Comparison of ENCODE assay signal across 7 mouse cellular contexts in the genomic region with DNA sequence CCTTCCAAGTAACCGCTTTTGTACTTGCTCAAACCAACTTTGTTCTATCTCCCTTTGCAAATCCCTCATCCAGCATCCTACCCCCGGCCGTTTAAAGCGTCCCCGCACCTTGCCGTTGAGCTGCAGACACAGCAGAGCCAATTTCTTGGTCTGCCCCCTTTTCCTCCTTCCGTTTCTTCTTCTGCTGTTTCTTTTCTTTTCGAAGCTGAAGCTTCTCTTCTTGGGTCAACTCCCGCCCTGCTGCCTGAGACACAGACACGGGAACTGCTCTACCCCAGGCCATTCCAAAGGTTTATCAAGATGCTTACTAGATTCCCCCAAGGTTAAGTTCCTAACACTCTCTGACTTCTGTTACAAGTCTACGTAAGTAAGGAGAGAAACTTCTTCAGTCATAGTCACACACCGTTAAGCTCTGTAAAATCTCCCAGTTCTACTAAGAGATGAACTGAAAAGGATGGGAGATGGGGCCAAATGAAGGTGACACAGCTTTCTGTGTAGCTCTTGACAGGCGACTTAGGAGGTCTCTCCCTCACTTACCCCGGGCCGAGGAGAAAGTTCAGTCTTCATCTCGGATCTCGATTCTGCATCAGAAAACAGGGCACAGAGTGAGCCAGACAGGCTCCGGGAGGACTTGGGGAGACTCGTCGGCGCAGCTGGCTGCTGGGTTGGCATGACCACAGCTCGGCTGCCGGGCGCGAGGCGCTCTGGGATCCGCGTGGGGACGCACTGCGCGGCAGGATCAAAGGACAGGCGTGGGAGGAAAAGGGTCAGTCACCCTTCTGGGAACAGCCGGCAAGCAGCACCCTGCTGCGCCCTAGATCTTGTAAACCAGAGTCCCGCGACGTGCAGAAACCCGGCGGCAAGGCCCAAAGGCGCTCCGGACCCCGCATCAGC. TPM values are rescaled to one million over a fixed set of nuclear protein-coding genes. Genes with fewer than 3 reads are reported as not detected.
DNase-seq lines count a peak whose midpoint lies in the region; ATAC-seq and TF ChIP-seq lines count a peak whose summit lies in the region.

No protein-coding gene starts in this region.

- DNase-seq in lung, embryonic 14.5 days: peak; percentile 70
- DNase-seq in lung, postnatal 25 days (ENCODE audit: low spot score): no peak
- no peak for DNase-seq in embryonic facial prominence, embryonic 10.5 days (ENCODE audit: low spot score)
- DNase-seq in hindbrain, embryonic 10.5 days (ENCODE audit: low spot score): no peak
- DNase-seq in testis, postnatal 10 days (ENCODE audit: low spot score): peak; percentile 92
- DNase-seq in c-Kit-positive CD71-positive TER-119-positive erythroid progenitor cells, embryonic 14.5 days (ENCODE audit: low spot score): no peak

- H3K9ac ChIP-seq in lung, embryonic 14.5 days: peak overlapping the region; percentile 79
- peak overlapping the region; percentile 89 for H3K9ac ChIP-seq in liver, embryonic 16.5 days (ENCODE audit: low read depth, low read length)

- H3K4me2 ChIP-seq in lung, embryonic 14.5 days: peak overlapping the region; percentile 80
- peak overlapping the region; percentile 68 for H3K4me2 ChIP-seq in liver, embryonic 16.5 days (ENCODE audit: low read depth, low read length)

- peak overlapping the region; percentile 84 for H3K4me3 ChIP-seq in lung, embryonic 14.5 days (ENCODE audit: low read depth, low read length)
- H3K4me3 ChIP-seq in embryonic facial prominence, embryonic 10.5 days: peak overlapping the region; percentile 87
- peak overlapping the region; percentile 94 for H3K4me3 ChIP-seq in hindbrain, embryonic 10.5 days
- H3K4me3 ChIP-seq in liver, embryonic 16.5 days (ENCODE audit: low read depth, low read length): peak overlapping the region; percentile 84

- no peaks in the 10 kb centered on the region for H3K27me3 ChIP-seq in lung, embryonic 14.5 days (ENCODE audit: insufficient read depth, low read length)
- no peaks in the 10 kb centered on the region for H3K27me3 ChIP-seq in embryonic facial prominence, embryonic 10.5 days (replicated peaks; ENCODE audit: low read depth, poor library complexity, severe bottlenecking)
- H3K27me3 ChIP-seq in hindbrain, embryonic 10.5 days (ENCODE audit: insufficient read depth, poor library complexity, severe bottlenecking): no peaks in the 10 kb centered on the region
- H3K27me3 ChIP-seq in liver, embryonic 16.5 days (ENCODE audit: control insufficient read depth, insufficient read depth, low read depth, low read length): no peaks in the 10 kb centered on the region

- peaks cover 8% of the 10 kb centered on the region; the same call in 1 of the 2 replicates for H3K4me1 ChIP-seq in lung, embryonic 14.5 days (ENCODE audit: insufficient read depth)
- peaks cover 23% of the 10 kb centered on the region for H3K4me1 ChIP-seq in embryonic facial prominence, embryonic 10.5 days
- peaks cover 24% of the 10 kb centered on the region for H3K4me1 ChIP-seq in hindbrain, embryonic 10.5 days (replicated peaks)
- peaks cover 20% of the 10 kb centered on the region for H3K4me1 ChIP-seq in liver, embryonic 16.5 days (ENCODE audit: control insufficient read depth, low read depth, low read length)

- TF ChIP-seq CTCF in lung, embryonic 14.5 days (IDR thresholded peaks at IDR 0.05; ENCODE audit: low read depth): no peak

- no peak; the same call in 1 of the 2 replicates for ATAC-seq in lung, embryonic 14.5 days (ENCODE audit: insufficient read depth)
- ATAC-seq in liver, embryonic 16.5 days (ENCODE audit: low read depth): peak; percentile 59

- peaks cover 66% of the 10 kb centered on the region for H3K36me3 ChIP-seq in lung, embryonic 14.5 days (ENCODE audit: insufficient read depth)
- H3K36me3 ChIP-seq in embryonic facial prominence, embryonic 10.5 days (replicated peaks): peaks cover 72% of the 10 kb centered on the region
- peaks cover 74% of the 10 kb centered on the region for H3K36me3 ChIP-seq in hindbrain, embryonic 10.5 days
- H3K36me3 ChIP-seq in liver, embryonic 16.5 days (ENCODE audit: control insufficient read depth, insufficient read depth): peaks cover 49% of the 10 kb centered on the region

- H3K9me3 ChIP-seq in lung, embryonic 14.5 days (ENCODE audit: low read depth, low read length): no peaks in the 10 kb centered on the region
- no peaks in the 10 kb centered on the region for H3K9me3 ChIP-seq in embryonic facial prominence, embryonic 10.5 days
- no peaks in the 10 kb centered on the region for H3K9me3 ChIP-seq in hindbrain, embryonic 10.5 days
- no peaks in the 10 kb centered on the region for H3K9me3 ChIP-seq in liver, embryonic 16.5 days (replicated peaks; ENCODE audit: control insufficient read depth, low read length)

- H3K27ac ChIP-seq in lung, embryonic 14.5 days (ENCODE audit: low read depth): peak overlapping the region; percentile 87
- H3K27ac ChIP-seq in embryonic facial prominence, embryonic 10.5 days (replicated peaks): peak overlapping the region; percentile 90
- peak overlapping the region; percentile 92 for H3K27ac ChIP-seq in hindbrain, embryonic 10.5 days
- peak overlapping the region; percentile 92 for H3K27ac ChIP-seq in liver, embryonic 16.5 days (ENCODE audit: low read length)

- 11% methylated on average over 42 of the region's 42 CpGs for WGBS in lung, embryonic 14.5 days
- WGBS in embryonic facial prominence, embryonic 10.5 days: 16% methylated on average over 42 of the region's 42 CpGs
- 17% methylated on average over 42 of the region's 42 CpGs for WGBS in hindbrain, embryonic 10.5 days
- 9% methylated on average over 42 of the region's 42 CpGs for WGBS in liver, embryonic 16.5 days (ENCODE audit: insufficient replicate concordance)

RNA-seq across cellular contexts. Expression of a gene that starts 0.7 kb away (rescaled TPM):
- polyA plus RNA-seq in lung, embryonic 14.5 days (2014; fragmentation: Nextera tagmentation; extraction: Ambion mirVana): 130 and 131 TPM in 2 replicates
- 125 and 127 TPM in 2 replicates for polyA plus RNA-seq in embryonic facial prominence, embryonic 10.5 days (2016; fragmentation: Nextera tagmentation; extraction: Ambion mirVana)
- 128 and 138 TPM in 2 replicates for polyA plus RNA-seq in hindbrain, embryonic 10.5 days (2016; fragmentation: Nextera tagmentation; extraction: Ambion mirVana)
- polyA plus RNA-seq in liver, embryonic 16.5 days (2015; fragmentation: Nextera tagmentation; extraction: Ambion mirVana): 36.0 and 36.8 TPM in 2 replicates

RNA-seq across cellular contexts. Expression of a gene that starts 0.9 kb away (rescaled TPM):
- 64.2 and 70.6 TPM in 2 replicates for polyA plus RNA-seq in lung, embryonic 14.5 days (2014; fragmentation: Nextera tagmentation; extraction: Ambion mirVana)
- polyA plus RNA-seq in embryonic facial prominence, embryonic 10.5 days (2016; fragmentation: Nextera tagmentation; extraction: Ambion mirVana): 81.4 and 91.1 TPM in 2 replicates
- 85.2 and 99.3 TPM in 2 replicates for polyA plus RNA-seq in hindbrain, embryonic 10.5 days (2016; fragmentation: Nextera tagmentation; extraction: Ambion mirVana)
- polyA plus RNA-seq in liver, embryonic 16.5 days (2015; fragmentation: Nextera tagmentation; extraction: Ambion mirVana): 38.5 and 42.2 TPM in 2 replicates

RNA-seq across cellular contexts. Expression of a gene that starts 9.8 kb away (rescaled TPM):
- polyA plus RNA-seq in lung, embryonic 14.5 days (2014; fragmentation: Nextera tagmentation; extraction: Ambion mirVana): 5.4 and 7.1 TPM in 2 replicates
- 11.4 and 12.3 TPM in 2 replicates for polyA plus RNA-seq in embryonic facial prominence, embryonic 10.5 days (2016; fragmentation: Nextera tagmentation; extraction: Ambion mirVana)
- polyA plus RNA-seq in hindbrain, embryonic 10.5 days (2016; fragmentation: Nextera tagmentation; extraction: Ambion mirVana): 12.7 and 15.0 TPM in 2 replicates
- polyA plus RNA-seq in liver, embryonic 16.5 days (2015; fragmentation: Nextera tagmentation; extraction: Ambion mirVana): 1.8 and 2.6 TPM in 2 replicates

RNA-seq across cellular contexts. Expression of a gene that starts 12.3 kb away (rescaled TPM):
- 74.1 and 78.6 TPM in 2 replicates for polyA plus RNA-seq in lung, embryonic 14.5 days (2014; fragmentation: Nextera tagmentation; extraction: Ambion mirVana)
- 123 and 124 TPM in 2 replicates for polyA plus RNA-seq in embryonic facial prominence, embryonic 10.5 days (2016; fragmentation: Nextera tagmentation; extraction: Ambion mirVana)
- 105 and 118 TPM in 2 replicates for polyA plus RNA-seq in hindbrain, embryonic 10.5 days (2016; fragmentation: Nextera tagmentation; extraction: Ambion mirVana)
- 29.3 and 32.2 TPM in 2 replicates for polyA plus RNA-seq in liver, embryonic 16.5 days (2015; fragmentation: Nextera tagmentation; extraction: Ambion mirVana)

RNA-seq across cellular contexts. Expression of a gene that starts 12.6 kb away (rescaled TPM):
- polyA plus RNA-seq in lung, embryonic 14.5 days (2014; fragmentation: Nextera tagmentation; extraction: Ambion mirVana): 0.68 and 0.92 TPM in 2 replicates
- 1.5 TPM in 2 replicates for polyA plus RNA-seq in embryonic facial prominence, embryonic 10.5 days (2016; fragmentation: Nextera tagmentation; extraction: Ambion mirVana)
- polyA plus RNA-seq in hindbrain, embryonic 10.5 days (2016; fragmentation: Nextera tagmentation; extraction: Ambion mirVana): 0.80 and 0.89 TPM in 2 replicates
- polyA plus RNA-seq in liver, embryonic 16.5 days (2015; fragmentation: Nextera tagmentation; extraction: Ambion mirVana): 0.33 and 0.74 TPM in 2 replicates

Comparison
In these comparisons a context has a peak if more than half of its experiments do, and no peak if none do; other contexts are left out.
1. DNase-seq: peak in lung, embryonic 14.5 days (single experiment) and testis, postnatal 10 days (single experiment); none in lung, postnatal 25 days (single experiment), embryonic facial prominence, embryonic 10.5 days (single experiment), hindbrain, embryonic 10.5 days (single experiment) and c-Kit-positive CD71-positive TER-119-positive erythroid progenitor cells, embryonic 14.5 days (single experiment).
2. Peak in every context shown above with its lines, with median percentiles within 50 percentile points of each other: H3K27ac ChIP-seq and H3K4me3 ChIP-seq.